Mouse (Mus musculus): ENCODE data around the gene Mxd4. TPM values are rescaled to one million over a fixed set of nuclear protein-coding genes. Genes with fewer than 3 reads are reported as not detected.

Gene Mxd4
- total RNA-seq, 1 experiment = 14.2 TPM

DNA sequence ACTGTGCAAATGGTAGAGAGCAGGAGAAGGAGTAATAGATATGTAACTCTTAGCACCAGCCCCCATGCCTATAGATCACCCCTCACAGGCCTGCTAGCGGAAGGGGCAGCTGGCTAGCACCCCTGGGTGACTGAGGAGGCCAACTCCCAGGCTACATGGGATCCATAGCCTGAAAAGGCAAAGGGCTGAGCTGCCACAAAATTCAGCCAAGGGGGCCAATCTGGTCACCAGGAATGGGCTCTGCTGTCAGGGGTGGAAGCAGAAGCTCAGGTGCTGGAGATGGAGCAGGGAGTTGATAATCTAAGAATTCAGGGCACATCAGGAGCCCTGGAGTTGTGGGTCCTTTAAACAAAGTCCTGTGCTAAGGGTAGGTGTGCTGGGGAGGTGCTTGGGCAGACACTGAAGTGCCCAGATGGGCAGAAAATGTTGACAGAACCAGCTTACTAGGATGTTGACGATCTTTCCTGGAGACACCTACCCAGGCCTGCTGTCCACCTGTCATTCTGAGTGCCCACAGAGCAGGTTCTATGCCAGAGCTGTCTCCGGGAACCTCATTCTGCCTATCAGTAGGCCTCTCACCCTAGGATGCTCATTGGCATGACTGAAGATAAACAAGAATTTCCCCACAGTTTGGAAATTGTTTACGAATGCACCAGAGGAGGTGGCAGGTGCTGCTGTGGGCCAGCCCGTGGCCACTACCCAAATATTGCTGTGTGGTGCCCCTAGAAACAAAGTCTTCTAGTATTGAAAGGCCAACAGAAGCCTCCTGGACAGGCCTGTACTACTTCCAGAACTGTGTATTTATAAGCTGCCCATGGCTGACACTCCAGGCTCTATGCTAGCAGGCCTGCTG is 12.7 kb downstream of the Mxd4 start:
- no peak for DNase-seq (ENCODE audit: low read depth, low spot score)
- peaks cover 5 to 20% of the 10 kb centered on the region in 2 experiments for H3K4me1 ChIP-seq (ENCODE audit: control insufficient read depth in 2 of 2, insufficient read depth in 2 of 2, low read length in 2 of 2, poor library complexity in 1 of 2)
- H3K27ac ChIP-seq (ENCODE audit: insufficient read depth, low read depth, low read length, poor library complexity, severe bottlenecking) = no peak overlapping the region
- in situ Hi-C loops (cut with MboI; ENCODE audit: low sequenced_read_pairs in 2 of 2, unreplicated experiment in 2 of 2) = no loop called here
- H3K9me3 ChIP-seq (ENCODE audit: control insufficient read depth, insufficient read depth, low read depth, low read length) = no peaks in the 10 kb centered on the region
- no peak overlapping the region for H3K9ac ChIP-seq (ENCODE audit: insufficient read depth, low read depth, low read length, poor library complexity, severe bottlenecking)
- no peak for TF ChIP-seq ZC3H11A (IDR thresholded peaks at IDR 0.05; ENCODE audit: borderline replicate concordance, low read depth, low read length)
- TF ChIP-seq MAFK (IDR thresholded peaks at IDR 0.05; ENCODE audit: insufficient read depth, low read depth, low read length) = no peak
- TF ChIP-seq HCFC1 (IDR thresholded peaks at IDR 0.05; ENCODE audit: borderline replicate concordance, insufficient read depth, low read length) = no peak
- no peak for TF ChIP-seq ZNF384 (IDR thresholded peaks at IDR 0.05; ENCODE audit: low read depth, low read length)
- no peak for TF ChIP-seq CHD2 (IDR thresholded peaks at IDR 0.05; ENCODE audit: low read depth, low read length)
- no peak overlapping the region for H3K4me3 ChIP-seq (ENCODE audit: insufficient read depth in 1 of 2, low read depth in 1 of 2, low read length in 2 of 2, poor library complexity in 1 of 2, severe bottlenecking in 1 of 2)
- H3K36me3 ChIP-seq (ENCODE audit: control insufficient read depth, insufficient read depth, low read length, poor library complexity, severe bottlenecking) = no peaks in the 10 kb centered on the region

DNA sequence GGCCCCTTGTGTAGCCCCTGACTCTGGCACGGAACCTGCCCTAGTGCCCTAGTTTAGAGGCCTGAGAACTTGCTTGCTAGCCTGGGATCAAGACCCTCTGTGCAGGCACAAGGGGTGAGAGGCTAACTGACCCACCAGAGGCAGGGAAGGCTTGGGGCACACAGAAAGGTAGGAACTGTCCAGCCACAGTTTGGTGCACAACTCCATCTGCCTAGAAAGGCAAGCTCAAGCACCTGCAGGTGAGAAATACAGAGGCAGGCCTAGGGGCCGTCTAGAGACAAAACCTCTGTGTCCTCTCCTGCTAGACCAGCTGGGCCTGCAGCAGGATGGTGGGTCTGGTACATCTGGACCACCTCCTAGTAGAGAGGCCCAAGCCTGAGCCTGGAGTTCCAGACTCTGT is 13.5 kb downstream of the Mxd4 start:
- Histone ChIP-seq H3K27ac (ENCODE audit: insufficient read depth, low read depth, low read length, poor library complexity, severe bottlenecking) (no peak overlapping the region), H3K36me3 (ENCODE audit: control insufficient read depth, insufficient read depth, low read length, poor library complexity, severe bottlenecking) (no peaks in the 10 kb centered on the region), H3K4me3 (ENCODE audit: insufficient read depth in 1 of 2, low read depth in 1 of 2, low read length in 2 of 2, poor library complexity in 1 of 2, severe bottlenecking in 1 of 2) (no peak overlapping the region), H3K9me3 (ENCODE audit: control insufficient read depth, insufficient read depth, low read depth, low read length) (no peaks in the 10 kb centered on the region), H3K9ac (ENCODE audit: insufficient read depth, low read depth, low read length, poor library complexity, severe bottlenecking) (no peak overlapping the region), H3K4me1 (ENCODE audit: control insufficient read depth in 2 of 2, insufficient read depth in 2 of 2, low read length in 2 of 2, poor library complexity in 1 of 2) (peaks cover 5 to 20% of the 10 kb centered on the region in 2 experiments)
- TF ChIP-seq HCFC1 (IDR thresholded peaks at IDR 0.05; ENCODE audit: borderline replicate concordance, insufficient read depth, low read length) = no peak
- no peak for TF ChIP-seq MAFK (IDR thresholded peaks at IDR 0.05; ENCODE audit: insufficient read depth, low read depth, low read length)
- no peak for TF ChIP-seq ZNF384 (IDR thresholded peaks at IDR 0.05; ENCODE audit: low read depth, low read length)
- TF ChIP-seq CHD2 (IDR thresholded peaks at IDR 0.05; ENCODE audit: low read depth, low read length) = no peak
- no peak for TF ChIP-seq ZC3H11A (IDR thresholded peaks at IDR 0.05; ENCODE audit: borderline replicate concordance, low read depth, low read length)
- in situ Hi-C loops (cut with MboI; ENCODE audit: low sequenced_read_pairs in 2 of 2, unreplicated experiment in 2 of 2) = no loop called here
- no peak for DNase-seq (ENCODE audit: low read depth, low spot score)

DNA sequence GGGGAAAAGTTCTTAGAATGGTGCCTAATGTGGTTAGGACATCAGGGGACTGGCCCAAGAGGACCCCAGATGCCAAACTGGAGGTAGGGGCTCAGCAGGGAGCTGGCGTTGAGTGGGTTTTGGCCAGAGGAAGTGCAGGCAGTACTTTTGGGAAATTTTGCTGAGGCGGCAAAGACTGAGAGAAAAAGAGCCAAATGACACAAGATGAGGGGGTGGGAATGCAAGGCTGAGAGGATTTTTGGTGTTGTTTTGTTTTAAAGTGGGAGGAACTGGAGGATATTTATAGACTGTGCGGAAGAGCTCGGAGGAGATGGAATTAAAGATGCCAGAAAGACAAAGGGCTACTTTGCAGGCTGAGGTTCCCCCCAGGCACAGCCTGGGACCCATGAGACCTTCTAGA is 16.8 kb downstream of the Mxd4 start:
- no peak for DNase-seq (ENCODE audit: low read depth, low spot score)
- Histone ChIP-seq H3K36me3 (ENCODE audit: control insufficient read depth, insufficient read depth, low read length, poor library complexity, severe bottlenecking) (no peaks in the 10 kb centered on the region), H3K9me3 (ENCODE audit: control insufficient read depth, insufficient read depth, low read depth, low read length) (no peaks in the 10 kb centered on the region), H3K4me3 (ENCODE audit: insufficient read depth in 1 of 2, low read depth in 1 of 2, low read length in 2 of 2, poor library complexity in 1 of 2, severe bottlenecking in 1 of 2) (no peak overlapping the region), H3K9ac (ENCODE audit: insufficient read depth, low read depth, low read length, poor library complexity, severe bottlenecking) (0 out of 2 replicates have a peak overlapping the region, but pooled peaks have one; percentile 33), H3K27ac (ENCODE audit: insufficient read depth, low read depth, low read length, poor library complexity, severe bottlenecking) (no peak overlapping the region), H3K4me1 (ENCODE audit: control insufficient read depth in 2 of 2, insufficient read depth in 2 of 2, low read length in 2 of 2, poor library complexity in 1 of 2) (peaks cover 11 to 14% of the 10 kb centered on the region in 2 experiments)
- TF ChIP-seq HCFC1 (IDR thresholded peaks at IDR 0.05; ENCODE audit: borderline replicate concordance, insufficient read depth, low read length) (no peak), ZC3H11A (IDR thresholded peaks at IDR 0.05; ENCODE audit: borderline replicate concordance, low read depth, low read length) (no peak), MAFK (IDR thresholded peaks at IDR 0.05; ENCODE audit: insufficient read depth, low read depth, low read length) (peak; percentile 75; the same call in 1 of the 2 replicates), CHD2 (IDR thresholded peaks at IDR 0.05; ENCODE audit: low read depth, low read length) (no peak)
- in situ Hi-C loops (cut with MboI; ENCODE audit: low sequenced_read_pairs in 2 of 2, unreplicated experiment in 2 of 2) = no loop called here

DNA sequence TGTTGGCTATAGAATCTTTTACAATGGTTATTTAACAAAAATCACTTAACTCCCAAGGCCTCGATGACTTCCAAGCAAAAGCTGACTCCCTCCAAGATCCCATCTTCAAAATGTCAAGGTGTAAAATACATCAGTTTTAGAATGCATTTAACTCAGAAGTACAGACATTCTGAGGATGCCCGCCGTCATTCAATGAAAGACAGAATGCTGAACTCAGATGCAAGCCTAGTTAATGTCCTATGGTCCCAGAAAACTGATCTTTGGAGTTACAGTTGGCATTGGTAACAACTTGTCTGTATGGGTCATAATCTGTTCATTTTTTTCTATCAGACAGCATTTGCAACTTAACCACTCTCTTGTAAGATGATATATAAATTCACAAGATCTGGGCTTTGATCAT is 17.6 kb downstream of the Mxd4 start:
- H3K4me1 ChIP-seq (ENCODE audit: control insufficient read depth in 2 of 2, insufficient read depth in 2 of 2, low read length in 2 of 2, poor library complexity in 1 of 2) = peaks cover 10 to 11% of the 10 kb centered on the region in 2 experiments; a peak in 3 of 4 replicates
- no peak for TF ChIP-seq MAFK (IDR thresholded peaks at IDR 0.05; ENCODE audit: insufficient read depth, low read depth, low read length)
- TF ChIP-seq ZNF384 (IDR thresholded peaks at IDR 0.05; ENCODE audit: low read depth, low read length) = no peak
- TF ChIP-seq HCFC1 (IDR thresholded peaks at IDR 0.05; ENCODE audit: borderline replicate concordance, insufficient read depth, low read length) = no peak
- no peaks in the 10 kb centered on the region for H3K9me3 ChIP-seq (ENCODE audit: control insufficient read depth, insufficient read depth, low read depth, low read length)
- DNase-seq (ENCODE audit: low read depth, low spot score) = no peak
- H3K27ac ChIP-seq (ENCODE audit: insufficient read depth, low read depth, low read length, poor library complexity, severe bottlenecking) = peak overlapping the region; percentile 54; the same call in 1 of the 2 replicates
- H3K36me3 ChIP-seq (ENCODE audit: control insufficient read depth, insufficient read depth, low read length, poor library complexity, severe bottlenecking) = no peaks in the 10 kb centered on the region
- peak overlapping the region; percentile 38 to 74 for H3K4me3 ChIP-seq (ENCODE audit: insufficient read depth in 1 of 2, low read depth in 1 of 2, low read length in 2 of 2, poor library complexity in 1 of 2, severe bottlenecking in 1 of 2)
- H3K9ac ChIP-seq (ENCODE audit: insufficient read depth, low read depth, low read length, poor library complexity, severe bottlenecking) = peak overlapping the region; percentile 69; the same call in 1 of the 2 replicates
- in situ Hi-C loops (cut with MboI; ENCODE audit: low sequenced_read_pairs in 2 of 2, unreplicated experiment in 2 of 2) = no loop called here

All from ES-E14 (cell line).